Mouse (Mus musculus) forebrain, embryonic 16.5 days (tissue): ENCODE data around the gene Ncoa5. TPM values are rescaled to one million over a fixed set of nuclear protein-coding genes. Genes with fewer than 3 reads are reported as not detected.

Source experiments
- ATAC-seq: fragments of 200-750 bp; cut with Nextera tagmentation; 2 replicates; pipeline ENCODE4 v1.8.0; 2017; ENCODE audit warnings: mild to moderate bottlenecking, moderate library complexity
- H3K27ac ChIP-seq: fragments of 300-500 bp; sonication (generic); 2 replicates; pipeline ENCODE4 v1.5.1; 2014; ENCODE audit warnings: low read length, control low read depth
- H3K27me3 ChIP-seq: fragments of 300-500 bp; sonication (generic); replicated peaks from 2 replicates; pipeline ENCODE4 v1.6.1; 2014; ENCODE audit warnings: low read length; ENCODE audit not compliant: control insufficient read depth, insufficient read depth
- H3K36me3 ChIP-seq: fragments of 300-500 bp; sonication (generic); 2 replicates; pipeline ENCODE4 v1.6.1; 2014; ENCODE audit not compliant: control insufficient read depth, insufficient read depth
- H3K4me1 ChIP-seq: fragments of 300-500 bp; sonication (generic); replicated peaks from 2 replicates; pipeline ENCODE4 v1.6.1; 2014; ENCODE audit warnings: low read length; ENCODE audit not compliant: control insufficient read depth, insufficient read depth
- H3K4me2 ChIP-seq: fragments of 300-500 bp; sonication (generic); 2 replicates; pipeline ENCODE4 v1.6.1; 2014; ENCODE audit warnings: mild to moderate bottlenecking, low read length, control low read depth
- H3K4me3 ChIP-seq: fragments of 300-500 bp; sonication (generic); replicated peaks from 2 replicates; pipeline ENCODE4 v1.5.1; 2014; ENCODE audit warnings: mild to moderate bottlenecking, low read length, control low read depth
- H3K9ac ChIP-seq: fragments of 300-500 bp; sonication (generic); replicated peaks from 2 replicates; pipeline ENCODE4 v1.6.1; 2014; ENCODE audit warnings: low read depth, low read length, control low read depth
- H3K9me3 ChIP-seq: fragments of 300-500 bp; sonication (generic); 2 replicates; pipeline ENCODE4 v1.6.1; 2016; ENCODE audit warnings: low read length; ENCODE audit not compliant: control insufficient read depth
- WGBS: fragments of 180-500 bp; shearing (Covaris S2); extraction: QIAGEN DNeasy Blood & Tissue Kit; methylation state at CpG from one replicate; pipeline ENCODE4 v1.1.7; 2014; 5-methylcytosine and 5-hydroxymethylcytosine counted together
- polyA plus RNA-seq: library from polyadenylated mRNA; unstranded; fragments of >200 nt; fragmentation: Nextera tagmentation; extraction: Ambion mirVana; gene quantifications from 2 replicates; pipeline ENCODE4 v1.2.1, GENCODE M21; 2015

The Ncoa5 gene
- polyA plus RNA-seq, 1 experiment from 2014 or later = 138 TPM

- Histone ChIP-seq H3K27ac (no peak overlapping the region), H3K4me3 (no peak overlapping the region), H3K9me3 (no peaks in the 10 kb centered on the region), H3K27me3 (no peaks in the 10 kb centered on the region), H3K4me1 (no peaks in the 10 kb centered on the region), H3K36me3 (no peaks in the 10 kb centered on the region), H3K4me2 (no peak overlapping the region), H3K9ac (no peak overlapping the region)
- 56% methylated on average over 13 of the region's 13 CpGs for WGBS
- ATAC-seq = no peak
Measured at GRCm38 (mm10) chr2:164988777-164989176, 45.9 kb downstream of the Ncoa5 start.

DNA sequence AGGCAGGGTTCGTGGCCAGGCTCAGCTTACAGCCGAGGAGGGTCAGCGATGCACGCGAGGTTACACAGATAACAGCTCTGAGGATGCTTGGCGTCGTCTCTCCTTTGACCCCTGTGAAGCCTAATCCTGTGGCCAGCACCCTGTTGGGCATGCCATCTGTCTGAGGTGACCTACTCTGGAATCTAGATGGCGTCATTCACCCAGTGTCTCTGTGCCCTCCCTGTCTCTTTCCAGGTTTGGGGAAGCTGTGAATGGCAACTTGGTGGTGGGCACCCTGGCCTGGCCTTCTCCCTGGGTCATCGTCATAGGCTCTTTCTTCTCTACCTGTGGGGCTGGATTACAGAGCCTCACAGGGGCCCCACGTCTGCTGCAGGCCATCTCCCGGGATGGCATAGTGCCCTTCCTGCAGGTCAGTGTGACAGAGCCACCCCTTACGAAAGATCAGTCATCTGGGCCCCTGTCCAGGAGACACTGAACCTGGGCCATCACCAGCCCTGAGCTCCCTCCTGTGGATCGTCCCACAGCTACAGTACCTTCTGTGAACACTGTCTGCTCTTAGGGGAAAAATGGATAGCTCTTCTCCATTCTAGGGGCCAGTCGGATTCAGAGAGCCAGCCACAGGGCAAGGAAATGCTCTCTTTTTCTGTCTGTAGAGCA lies 48.2 kb downstream of the Ncoa5 start:
- no peak overlapping the region for H3K9ac ChIP-seq
- H3K27me3 ChIP-seq = no peaks in the 10 kb centered on the region
- no peaks in the 10 kb centered on the region for H3K9me3 ChIP-seq
- no peak for ATAC-seq
- H3K36me3 ChIP-seq = no peaks in the 10 kb centered on the region
- no peak overlapping the region for H3K4me2 ChIP-seq
- no peak overlapping the region for H3K27ac ChIP-seq
- H3K4me1 ChIP-seq = no peaks in the 10 kb centered on the region
- no peak overlapping the region for H3K4me3 ChIP-seq
- 76% methylated on average over 14 of the region's 14 CpGs for WGBS

- Histone ChIP-seq H3K9me3 (no peaks in the 10 kb centered on the region), H3K4me3 (no peak overlapping the region), H3K4me1 (no peaks in the 10 kb centered on the region), H3K36me3 (no peaks in the 10 kb centered on the region), H3K27ac (no peak overlapping the region), H3K4me2 (no peak overlapping the region), H3K9ac (no peak overlapping the region), H3K27me3 (no peaks in the 10 kb centered on the region)
- WGBS = 71% methylated on average over 6 of the region's 6 CpGs
- ATAC-seq = no peak
Measured at GRCm38 (mm10) chr2:164985962-164986361, 48.7 kb downstream of the Ncoa5 start.

GRCm38 (mm10) chr2:164979749-164980148 lies 54.9 kb downstream of the Ncoa5 start:
- Histone ChIP-seq H3K4me2 (no peak overlapping the region), H3K9me3 (no peaks in the 10 kb centered on the region), H3K4me3 (no peak overlapping the region), H3K36me3 (no peaks in the 10 kb centered on the region), H3K27ac (no peak overlapping the region), H3K4me1 (no peaks in the 10 kb centered on the region), H3K27me3 (no peaks in the 10 kb centered on the region), H3K9ac (no peak overlapping the region)
- no peak for ATAC-seq
- 27% methylated on average over 7 of the region's 7 CpGs for WGBS

GRCm38 (mm10) chr2:164975611-164976010 lies 59.1 kb downstream of the Ncoa5 start:
- no peak overlapping the region for H3K4me2 ChIP-seq
- H3K27me3 ChIP-seq = peaks cover 8% of the 10 kb centered on the region
- ATAC-seq = no peak
- H3K27ac ChIP-seq = no peak overlapping the region
- H3K36me3 ChIP-seq = no peaks in the 10 kb centered on the region
- no peak overlapping the region for H3K4me3 ChIP-seq
- no peaks in the 10 kb centered on the region for H3K9me3 ChIP-seq
- whole genome bisulfite sequencing = 71% methylated on average over 6 of the region's 6 CpGs
- H3K9ac ChIP-seq = no peak overlapping the region
- peaks cover 8% of the 10 kb centered on the region for H3K4me1 ChIP-seq

DNA sequence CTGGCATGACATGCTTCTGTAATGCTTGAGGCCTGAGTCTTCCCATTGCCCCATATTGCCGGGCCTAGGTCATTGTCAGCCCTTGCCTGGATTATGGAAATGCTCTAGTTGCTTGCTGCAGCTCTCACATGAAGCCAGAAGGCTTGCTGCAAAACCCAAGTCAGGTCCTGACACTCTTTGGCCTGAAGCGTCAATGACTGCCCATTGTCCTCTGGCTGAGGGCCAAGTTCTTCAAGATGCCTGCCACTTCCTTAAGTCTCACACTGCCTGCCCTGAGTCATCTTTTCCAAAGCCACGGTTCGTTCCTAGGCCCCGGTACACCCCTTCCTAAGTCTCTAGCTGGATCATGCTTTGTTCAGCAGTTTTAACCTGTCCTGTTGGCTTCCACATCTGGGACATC lies 62.0 kb downstream of the Ncoa5 start:
- 73% methylated on average over 5 of the region's 5 CpGs for WGBS
- H3K27me3 ChIP-seq = peaks cover 29% of the 10 kb centered on the region

GRCm38 (mm10) chr2:164970631-164971196 lies 64.0 kb downstream of the Ncoa5 start:
- no peaks in the 10 kb centered on the region for H3K9me3 ChIP-seq
- H3K9ac ChIP-seq = peak overlapping the region; percentile 52
- peaks cover 32% of the 10 kb centered on the region for H3K4me1 ChIP-seq
- no peak overlapping the region for H3K27ac ChIP-seq
- peak; percentile 53 for ATAC-seq
- peaks cover 36% of the 10 kb centered on the region for H3K27me3 ChIP-seq
- no peaks in the 10 kb centered on the region for H3K36me3 ChIP-seq
- H3K4me2 ChIP-seq = peak overlapping the region; percentile 84
- H3K4me3 ChIP-seq = peak overlapping the region; percentile 38
- WGBS = under 1% methylated on average over 41 of the region's 42 CpGs

More for the DNA sequence above, 62.0 kb downstream of the Ncoa5 start:
- no peak overlapping the region for H3K27ac ChIP-seq
- no peak overlapping the region for H3K4me2 ChIP-seq
- H3K4me3 ChIP-seq = no peak overlapping the region
- H3K9me3 ChIP-seq = no peaks in the 10 kb centered on the region
- no peaks in the 10 kb centered on the region for H3K36me3 ChIP-seq
- H3K4me1 ChIP-seq = peaks cover 31% of the 10 kb centered on the region
- H3K9ac ChIP-seq = no peak overlapping the region
- ATAC-seq = no peak

DNA sequence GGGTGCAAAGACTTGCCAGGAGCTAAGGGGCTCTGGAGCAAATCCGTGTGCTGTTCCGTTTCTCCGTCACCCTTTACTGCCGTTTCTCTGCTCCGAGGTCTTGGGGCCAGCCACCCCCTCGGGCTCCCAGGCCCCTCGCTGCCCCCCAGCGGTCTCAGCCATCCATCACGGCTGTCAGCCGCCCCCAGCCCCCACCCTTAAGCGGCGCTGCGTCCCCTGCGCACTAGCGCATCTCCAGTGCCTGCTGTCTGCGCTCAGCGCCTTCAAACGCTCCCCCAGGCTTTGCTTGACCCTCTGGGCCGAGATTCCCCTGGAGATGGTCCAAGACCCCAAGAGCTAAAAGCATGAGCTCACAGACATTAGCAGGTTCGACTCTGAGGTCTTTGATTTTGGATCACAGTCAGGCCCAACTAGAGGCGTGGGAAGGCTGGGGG lies 65.3 kb downstream of the Ncoa5 start:
- WGBS = 1% methylated on average over 20 of the region's 21 CpGs
- no peaks in the 10 kb centered on the region for H3K36me3 ChIP-seq
- ATAC-seq = no peak
- no peak overlapping the region for H3K27ac ChIP-seq
- H3K9ac ChIP-seq = peak overlapping the region; percentile 42; the same call in 1 of the 2 replicates
- peaks cover 43% of the 10 kb centered on the region for H3K4me1 ChIP-seq
- peak overlapping the region; percentile 51 for H3K4me3 ChIP-seq
- H3K4me2 ChIP-seq = peak overlapping the region; percentile 84
- peaks cover 36% of the 10 kb centered on the region for H3K27me3 ChIP-seq
- no peaks in the 10 kb centered on the region for H3K9me3 ChIP-seq

GRCm38 (mm10) chr2:164968451-164968851 lies 66.2 kb downstream of the Ncoa5 start:
- no peak for ATAC-seq
- WGBS = 0% methylated on average over 27 of the region's 29 CpGs
- no peaks in the 10 kb centered on the region for H3K36me3 ChIP-seq
- peak overlapping the region; percentile 84 for H3K4me2 ChIP-seq
- peak overlapping the region; percentile 51 for H3K4me3 ChIP-seq
- H3K4me1 ChIP-seq = peaks cover 50% of the 10 kb centered on the region
- no peaks in the 10 kb centered on the region for H3K9me3 ChIP-seq
- H3K27ac ChIP-seq = peak overlapping the region; percentile 54
- peak overlapping the region; percentile 62 for H3K9ac ChIP-seq
- peaks cover 36% of the 10 kb centered on the region for H3K27me3 ChIP-seq
